9 mouse cellular contexts compared by ENCODE assay signal in genomic region chr1:183075121-183075822, GRCm38 (mm10).
DNase-seq lines count a peak whose midpoint lies in the region; ATAC-seq and TF ChIP-seq lines count a peak whose summit lies in the region.
"Had no signal": no experiment of that assay in that cellular context is flagged by ENCODE, and none has a peak within 500 bp of the region (broad histone marks: within the 10 kb centered on the region; RNA-seq: fewer than 3 reads in every experiment).

No protein-coding gene starts in this region.

- no peak for TF ChIP-seq CTCF in left cerebral cortex, adult 2 months (IDR thresholded peaks at IDR 0.05)

- no peak for ATAC-seq in neural tube, embryonic 14.5 days (ENCODE audit: low read depth)

- peak; percentile 38 to 48 for DNase-seq in left cerebral cortex, adult 2 months (ENCODE audit: extremely low spot score in 1 of 2, low spot score in 2 of 2)
- DNase-seq in left cerebral cortex, adult 11 months (ENCODE audit: low spot score), result no peak
- peak; percentile 16 to 55 for DNase-seq in frontal cortex, adult 2 months (ENCODE audit: extremely low spot score in 1 of 2, low spot score in 1 of 2)
- DNase-seq in layer of hippocampus, adult 9-11 months, result peak; percentile 82
- no peak for DNase-seq in urinary bladder, postnatal 25 days (ENCODE audit: low spot score)
- DNase-seq in cerebellum, adult 9-11 months, result no peak
- no peak for DNase-seq in gastrocnemius, postnatal 36 days

- no peak overlapping the region for H3K4me3 ChIP-seq in left cerebral cortex, adult 2 months
- H3K4me3 ChIP-seq in neural tube, embryonic 14.5 days (ENCODE audit: low read depth, low read length), result no peak overlapping the region
- H3K4me3 ChIP-seq: limb, embryonic 15.5 days had no signal

- no peaks in the 10 kb centered on the region for H3K9me3 ChIP-seq in neural tube, embryonic 14.5 days (ENCODE audit: control insufficient read depth, low read length)
- H3K9me3 ChIP-seq: limb, embryonic 15.5 days had no signal

- no peaks in the 10 kb centered on the region for H3K36me3 ChIP-seq in neural tube, embryonic 14.5 days (ENCODE audit: control insufficient read depth, insufficient read depth, low read length)
- H3K36me3 ChIP-seq: limb, embryonic 15.5 days had no signal

- H3K27ac ChIP-seq in left cerebral cortex, adult 2 months, result no peak overlapping the region; the same call in 1 of the 2 replicates
- H3K27ac ChIP-seq in neural tube, embryonic 14.5 days (ENCODE audit: low read depth, low read length), result peak overlapping the region; percentile 28; the same call in 1 of the 2 replicates
- H3K27ac ChIP-seq: limb, embryonic 15.5 days had no signal

- H3K4me2 ChIP-seq in neural tube, embryonic 14.5 days (ENCODE audit: low read depth, low read length), result no peak overlapping the region
- H3K4me2 ChIP-seq: limb, embryonic 15.5 days had no signal

- H3K4me1 ChIP-seq in neural tube, embryonic 14.5 days (ENCODE audit: control insufficient read depth, insufficient read depth, low read length), result no peaks in the 10 kb centered on the region

- WGBS in neural tube, embryonic 14.5 days, result 57% methylated on average over 15 of the region's 15 CpGs

- intact Hi-C loops in left cerebral cortex, adult 2 months (cut with DNase I), result loop anchor here (5.0 kb wide), 1 partner anchor 107 kb away; no protein-coding TSS in a partner anchor
- intact Hi-C loops in gastrocnemius, postnatal 36 days (cut with DNase I), result no loop called here

- H3K9ac ChIP-seq in neural tube, embryonic 14.5 days (replicated peaks; ENCODE audit: low read depth, low read length), result no peak overlapping the region
- H3K9ac ChIP-seq: limb, embryonic 15.5 days had no signal

- no peaks in the 10 kb centered on the region for H3K27me3 ChIP-seq in neural tube, embryonic 14.5 days (ENCODE audit: control insufficient read depth, insufficient read depth, low read length)
- H3K27me3 ChIP-seq: limb, embryonic 15.5 days had no signal

Comparison
In these comparisons a context has a peak if more than half of its experiments do, and no peak if none do; other contexts are left out.
1. DNase-seq: peak in left cerebral cortex, adult 2 months (2 of 2), frontal cortex, adult 2 months (2 of 2) and layer of hippocampus, adult 9-11 months (single experiment); none in left cerebral cortex, adult 11 months (single experiment), urinary bladder, postnatal 25 days (single experiment), cerebellum, adult 9-11 months (single experiment) and gastrocnemius, postnatal 36 days (0 of 2).